Mouse (Mus musculus): Measurements from ENCODE around the gene Sh2d1b2.

Sh2d1b2 gene

GRCm38 (mm10) chr1:170277016-170277415, 44.5 kb downstream of the Sh2d1b2 start, which contains the start of gene Sh2d1b1:
TSS of gene Sh2d1b1 (plus strand) at chr1:170277320.
- DNase-seq (ENCODE audit: low spot score) = no peak

- DNase-seq (ENCODE audit: low spot score) = no peak
These were observed 50.0 kb downstream of the Sh2d1b2 start for GRCm38 (mm10) chr1:170282415-170283129.

- no peak for DNase-seq (ENCODE audit: low spot score)
These were observed 59.8 kb downstream of the Sh2d1b2 start for GRCm38 (mm10) chr1:170292239-170292951.

- DNase-seq (ENCODE audit: low spot score) = no peak
These were observed 60.7 kb downstream of the Sh2d1b2 start for GRCm38 (mm10) chr1:170293257-170293656.

GRCm38 (mm10) chr1:170294786-170295570, 62.4 kb downstream of the Sh2d1b2 start:
- no peak for DNase-seq (ENCODE audit: low spot score)

- no peak for DNase-seq (ENCODE audit: low spot score)
These were observed 66.9 kb downstream of the Sh2d1b2 start for GRCm38 (mm10) chr1:170299496-170299895.

- no peak for DNase-seq (ENCODE audit: low spot score)
These were observed 69.1 kb downstream of the Sh2d1b2 start for GRCm38 (mm10) chr1:170301686-170302085.

- DNase-seq (ENCODE audit: low spot score) = no peak
These were observed 69.9 kb downstream of the Sh2d1b2 start for GRCm38 (mm10) chr1:170302456-170302855.

GRCm38 (mm10) chr1:170303103-170303502, 70.6 kb downstream of the Sh2d1b2 start:
- no peak for DNase-seq (ENCODE audit: low spot score)
